Mouse (Mus musculus) heart, postnatal 0 days (tissue): Measurements from ENCODE around the gene Pnpla8. TPM values are rescaled to one million over a fixed set of nuclear protein-coding genes. Genes with fewer than 3 reads are reported as not detected.

ENCODE experiments used
- ATAC-seq: fragments of 200-750 bp; cut with Nextera tagmentation; 2 replicates; pipeline ENCODE4 v1.8.0; 2017; ENCODE audit warnings: low read depth, moderate number of reproducible peaks, moderate library complexity; ENCODE audit not compliant: insufficient read depth
- DNase-seq: peaks from one replicate; pipeline ENCODE4 v3.0.0-alpha.2; 2016; ENCODE audit warnings: low spot score
- H3K27ac ChIP-seq: fragments of 300-500 bp; sonication (generic); 2 replicates; pipeline ENCODE4 v1.5.1; 2014; ENCODE audit warnings: low read depth, mild to moderate bottlenecking
- H3K27me3 ChIP-seq: fragments of 300-500 bp; sonication (generic); 2 replicates; pipeline ENCODE4 v1.6.1; 2014; ENCODE audit warnings: low read length, mixed read lengths; ENCODE audit not compliant: control insufficient read depth, insufficient read depth
- H3K36me3 ChIP-seq: fragments of 300-500 bp; sonication (generic); replicated peaks from 2 replicates; pipeline ENCODE4 v1.6.1; 2014; ENCODE audit warnings: low read length, mixed read lengths; ENCODE audit not compliant: control insufficient read depth, insufficient read depth
- H3K4me1 ChIP-seq: fragments of 300-500 bp; sonication (generic); 2 replicates; pipeline ENCODE4 v1.6.1; 2014; ENCODE audit warnings: antibody characterized with exemption; ENCODE audit not compliant: control insufficient read depth, insufficient read depth
- H3K4me2 ChIP-seq: fragments of 300-500 bp; sonication (generic); 2 replicates; pipeline ENCODE4 v1.6.1; 2014; ENCODE audit warnings: low read depth, mild to moderate bottlenecking, low read length, moderate library complexity
- H3K4me3 ChIP-seq: fragments of 300-500 bp; sonication (generic); 2 replicates; pipeline ENCODE4 v1.5.1; 2014; ENCODE audit warnings: low read depth, low read length
- H3K9ac ChIP-seq: fragments of 300-500 bp; sonication (generic); replicated peaks from 2 replicates; pipeline ENCODE4 v1.6.1; 2014; ENCODE audit warnings: low read depth, low read length, mixed read lengths
- H3K9me3 ChIP-seq: fragments of 300-500 bp; sonication (generic); replicated peaks from 2 replicates; pipeline ENCODE4 v1.6.1; 2016; ENCODE audit warnings: low read length; ENCODE audit not compliant: control insufficient read depth
- CTCF ChIP-seq: IDR thresholded peaks from 2 replicates; pipeline ENCODE4 v1.5.1; 2016; ENCODE audit warnings: antibody characterized with exemption, control low read depth, low read depth
- EP300 ChIP-seq: IDR thresholded peaks from 2 replicates; pipeline ENCODE4 v1.6.1; 2016; ENCODE audit warnings: antibody characterized with exemption, low read depth
- WGBS: fragments of 180-500 bp; shearing (Covaris S2); extraction: QIAGEN DNeasy Blood & Tissue Kit; methylation state at CpG from one replicate; pipeline ENCODE4 v1.1.7; 2014; 5-methylcytosine and 5-hydroxymethylcytosine counted together
- polyA plus RNA-seq: library from polyadenylated mRNA; unstranded; fragments of >200 nt; fragmentation: Nextera tagmentation; extraction: Ambion mirVana; gene quantifications from 2 replicates; pipeline ENCODE4 v1.2.1, GENCODE M21; 2015
- total RNA-seq: library from RNA; depleted of rRNA; stranded (reverse); fragments of >200 nt; gene quantifications from 2 replicates; pipeline ENCODE4 v1.2.3, GENCODE M21; 2014; ENCODE audit warnings: low replicate concordance

Gene Pnpla8
- total and polyA plus RNA-seq, 2 experiments from 2014 or later, result 50.2 to 82.9 TPM

GRCm38 (mm10) chr12:44209141-44209823 is 11.9 kb upstream of the Pnpla8 start:
- Histone ChIP-seq H3K4me1 (peaks cover 3% of the 10 kb centered on the region; the same call in 1 of the 2 replicates), H3K4me3 (peak overlapping the region; percentile 100), H3K9me3 (no peaks in the 10 kb centered on the region), H3K4me2 (peak overlapping the region; percentile 87), H3K27me3 (no peaks in the 10 kb centered on the region), H3K27ac (peak overlapping the region; percentile 90), H3K36me3 (peaks cover 9% of the 10 kb centered on the region), H3K9ac (peak overlapping the region; percentile 93)
- ATAC-seq (peak; percentile 6), DNase-seq (peak; percentile 35)
- under 1% methylated on average over 37 of the region's 37 CpGs for WGBS
- TF ChIP-seq CTCF (no peak), EP300 (no peak)

- Histone ChIP-seq H3K27ac (peak within 1 kb of the TSS; percentile 90), H3K4me2 (peak within 1 kb of the TSS; percentile 87), H3K36me3 (peaks cover 8% of the 10 kb centered on the region), H3K9me3 (no peaks in the 10 kb centered on the region), H3K4me1 (peaks cover 3% of the 10 kb centered on the region; the same call in 1 of the 2 replicates), H3K27me3 (no peaks in the 10 kb centered on the region), H3K4me3 (peak within 1 kb of the TSS; percentile 100), H3K9ac (peak within 1 kb of the TSS; percentile 93)
- ATAC-seq (peak; percentile 99), DNase-seq (peak; percentile 97)
- under 1% methylated on average over 75 of the region's 77 CpGs for WGBS
- TF ChIP-seq CTCF (peak; percentile 77), EP300 (peak; percentile 84)
Observed at GRCm38 (mm10) chr12:44209824-44210752, 11.1 kb upstream of the Pnpla8 start, which contains the start of gene Dnajb9. TSS of gene Dnajb9 (minus strand) at chr12:44210326.

- Histone ChIP-seq H3K4me3 (no peak overlapping the region), H3K4me1 (peaks cover 3% of the 10 kb centered on the region; the same call in 1 of the 2 replicates), H3K27ac (no peak overlapping the region), H3K9me3 (no peaks in the 10 kb centered on the region), H3K36me3 (no peaks in the 10 kb centered on the region), H3K4me2 (no peak overlapping the region), H3K27me3 (no peaks in the 10 kb centered on the region), H3K9ac (no peak overlapping the region)
- no peak for TF ChIP-seq CTCF
- TF ChIP-seq EP300, result no peak
- 87% methylated on average over 3 of the region's 3 CpGs for WGBS
- no peak for ATAC-seq
- no peak for DNase-seq
Observed at GRCm38 (mm10) chr12:44211555-44211954, 9.6 kb upstream of the Pnpla8 start.

- WGBS, result 2% methylated on average over 81 of the region's 89 CpGs
- Histone ChIP-seq H3K4me3 (peak overlapping the region; percentile 70), H3K27me3 (no peaks in the 10 kb centered on the region), H3K9me3 (no peaks in the 10 kb centered on the region), H3K27ac (no peak overlapping the region), H3K36me3 (no peaks in the 10 kb centered on the region), H3K9ac (peak overlapping the region; percentile 78), H3K4me2 (peak overlapping the region; percentile 91), H3K4me1 (no peaks in the 10 kb centered on the region)
- no peak for ATAC-seq
- TF ChIP-seq EP300, result no peak
- TF ChIP-seq CTCF, result no peak
- no peak for DNase-seq
Observed at GRCm38 (mm10) chr12:44221651-44222356, 634 bp downstream of the Pnpla8 start.

GRCm38 (mm10) chr12:44223044-44223443 is 1.9 kb downstream of the Pnpla8 start:
- ATAC-seq (no peak), DNase-seq (no peak)
- TF ChIP-seq EP300 (no peak), CTCF (no peak)
- H3K27ac ChIP-seq, result no peak overlapping the region
- H3K9me3 ChIP-seq, result no peaks in the 10 kb centered on the region
- no peaks in the 10 kb centered on the region for H3K4me1 ChIP-seq
- no peaks in the 10 kb centered on the region for H3K36me3 ChIP-seq
- 60% methylated on average over 3 of the region's 3 CpGs for WGBS
- H3K4me3 ChIP-seq, result no peak overlapping the region
- H3K9ac ChIP-seq, result no peak overlapping the region
- no peaks in the 10 kb centered on the region for H3K27me3 ChIP-seq
- no peak overlapping the region for H3K4me2 ChIP-seq
